Mouse (Mus musculus) forebrain, embryonic 16.5 days (tissue): ENCODE measurements at regions not wholly inside any gene's neighbourhood (a gene's known extent, or its start where the extent isn't known, plus 50 kb on each side); places are given as distances from the start of the nearest gene placed in this dataset.
"Not testable (repeated sequence)": the region's sequence is repeated elsewhere in the genome, so short reads cannot be mapped to it uniquely, and the experiment has no call there.

Experiments
- ATAC-seq: fragments of 200-750 bp; cut with Nextera tagmentation; 2 replicates; pipeline ENCODE4 v1.8.0; 2017; ENCODE audit warnings: mild to moderate bottlenecking, moderate library complexity
- H3K27ac ChIP-seq: fragments of 300-500 bp; sonication (generic); 2 replicates; pipeline ENCODE4 v1.5.1; 2014; ENCODE audit warnings: low read length, control low read depth
- H3K27me3 ChIP-seq: fragments of 300-500 bp; sonication (generic); replicated peaks from 2 replicates; pipeline ENCODE4 v1.6.1; 2014; ENCODE audit warnings: low read length; ENCODE audit not compliant: control insufficient read depth, insufficient read depth
- H3K36me3 ChIP-seq: fragments of 300-500 bp; sonication (generic); 2 replicates; pipeline ENCODE4 v1.6.1; 2014; ENCODE audit not compliant: control insufficient read depth, insufficient read depth
- H3K4me1 ChIP-seq: fragments of 300-500 bp; sonication (generic); replicated peaks from 2 replicates; pipeline ENCODE4 v1.6.1; 2014; ENCODE audit warnings: low read length; ENCODE audit not compliant: control insufficient read depth, insufficient read depth
- H3K4me2 ChIP-seq: fragments of 300-500 bp; sonication (generic); 2 replicates; pipeline ENCODE4 v1.6.1; 2014; ENCODE audit warnings: mild to moderate bottlenecking, low read length, control low read depth
- H3K4me3 ChIP-seq: fragments of 300-500 bp; sonication (generic); replicated peaks from 2 replicates; pipeline ENCODE4 v1.5.1; 2014; ENCODE audit warnings: mild to moderate bottlenecking, low read length, control low read depth
- H3K9ac ChIP-seq: fragments of 300-500 bp; sonication (generic); replicated peaks from 2 replicates; pipeline ENCODE4 v1.6.1; 2014; ENCODE audit warnings: low read depth, low read length, control low read depth
- H3K9me3 ChIP-seq: fragments of 300-500 bp; sonication (generic); 2 replicates; pipeline ENCODE4 v1.6.1; 2016; ENCODE audit warnings: low read length; ENCODE audit not compliant: control insufficient read depth
- WGBS: fragments of 180-500 bp; shearing (Covaris S2); extraction: QIAGEN DNeasy Blood & Tissue Kit; methylation state at CpG from one replicate; pipeline ENCODE4 v1.1.7; 2014; 5-methylcytosine and 5-hydroxymethylcytosine counted together

GRCm38 (mm10) chr16:76472386-76472785 lies 98.8 kb upstream of the Nrip1 start:
- no peak overlapping the region for H3K4me3 ChIP-seq
- no peaks in the 10 kb centered on the region for H3K36me3 ChIP-seq
- ATAC-seq = no peak
- no peaks in the 10 kb centered on the region for H3K4me1 ChIP-seq
- H3K27ac ChIP-seq = no peak overlapping the region
- H3K9me3 ChIP-seq = no peaks in the 10 kb centered on the region
- H3K27me3 ChIP-seq = no peaks in the 10 kb centered on the region
- 81% methylated on average over 3 of the region's 3 CpGs for WGBS
- no peak overlapping the region for H3K9ac ChIP-seq
- no peak overlapping the region for H3K4me2 ChIP-seq

GRCm38 (mm10) chr16:76471081-76471480 lies 97.5 kb upstream of the Nrip1 start:
- Histone ChIP-seq H3K27me3 (no peaks in the 10 kb centered on the region), H3K4me1 (no peaks in the 10 kb centered on the region), H3K36me3 (no peaks in the 10 kb centered on the region), H3K27ac (no peak overlapping the region), H3K9ac (no peak overlapping the region), H3K4me2 (no peak overlapping the region), H3K4me3 (no peak overlapping the region), H3K9me3 (no peaks in the 10 kb centered on the region)
- WGBS = 86% methylated on average over 3 of the region's 3 CpGs
- no peak for ATAC-seq

DNA sequence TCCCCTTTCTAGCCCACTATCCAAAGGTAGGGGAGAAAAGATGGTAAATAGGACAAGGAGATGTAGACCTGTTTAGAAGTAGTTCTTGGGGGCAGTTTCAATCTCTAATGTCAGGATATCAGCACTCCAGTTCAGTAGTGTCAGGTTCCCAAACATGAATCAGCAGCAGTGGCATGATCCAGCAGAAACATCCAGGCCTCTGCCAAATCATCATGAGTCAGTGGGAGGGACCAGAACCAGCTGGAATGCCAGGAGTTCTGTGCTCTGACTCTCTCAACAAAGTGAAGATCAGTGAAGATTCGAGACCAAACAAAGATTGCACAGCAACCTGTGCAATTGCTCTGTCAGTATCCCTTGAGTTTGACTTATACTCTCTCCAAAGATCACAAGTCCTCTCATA lies 85.9 kb upstream of the Nrip1 start:
- H3K4me3 ChIP-seq = no peak overlapping the region
- H3K27ac ChIP-seq = no peak overlapping the region
- no peaks in the 10 kb centered on the region for H3K36me3 ChIP-seq
- 85% methylated on average over 1 of the region's 1 CpGs for WGBS
- H3K4me1 ChIP-seq = no peaks in the 10 kb centered on the region
- no peaks in the 10 kb centered on the region for H3K27me3 ChIP-seq
- H3K9ac ChIP-seq = no peak overlapping the region
- ATAC-seq = no peak
- no peaks in the 10 kb centered on the region for H3K9me3 ChIP-seq
- no peak overlapping the region for H3K4me2 ChIP-seq

GRCm38 (mm10) chr16:76456300-76456599 lies 82.6 kb upstream of the Nrip1 start:
- H3K36me3 ChIP-seq, H3K4me1 ChIP-seq, H3K9ac ChIP-seq, H3K9me3 ChIP-seq, H3K27ac ChIP-seq, H3K4me3 ChIP-seq, H3K27me3 ChIP-seq, H3K4me2 ChIP-seq, ATAC-seq: not testable (repeated sequence)
- 85% methylated on average over 2 of the region's 2 CpGs for WGBS

- H3K36me3 ChIP-seq = no peaks in the 10 kb centered on the region
- no peak for ATAC-seq
- 88% methylated on average over 9 of the region's 9 CpGs for WGBS
- no peaks in the 10 kb centered on the region for H3K27me3 ChIP-seq
- H3K9me3 ChIP-seq = 0 out of 2 replicates have a peak, but pooled peaks cover 2% of the 10 kb centered on the region
- no peak overlapping the region for H3K4me3 ChIP-seq
- H3K27ac ChIP-seq = no peak overlapping the region
- no peak overlapping the region for H3K9ac ChIP-seq
- no peak overlapping the region for H3K4me2 ChIP-seq
- no peaks in the 10 kb centered on the region for H3K4me1 ChIP-seq
Measured at GRCm38 (mm10) chr16:76455499-76456299, 82.1 kb upstream of the Nrip1 start.

DNA sequence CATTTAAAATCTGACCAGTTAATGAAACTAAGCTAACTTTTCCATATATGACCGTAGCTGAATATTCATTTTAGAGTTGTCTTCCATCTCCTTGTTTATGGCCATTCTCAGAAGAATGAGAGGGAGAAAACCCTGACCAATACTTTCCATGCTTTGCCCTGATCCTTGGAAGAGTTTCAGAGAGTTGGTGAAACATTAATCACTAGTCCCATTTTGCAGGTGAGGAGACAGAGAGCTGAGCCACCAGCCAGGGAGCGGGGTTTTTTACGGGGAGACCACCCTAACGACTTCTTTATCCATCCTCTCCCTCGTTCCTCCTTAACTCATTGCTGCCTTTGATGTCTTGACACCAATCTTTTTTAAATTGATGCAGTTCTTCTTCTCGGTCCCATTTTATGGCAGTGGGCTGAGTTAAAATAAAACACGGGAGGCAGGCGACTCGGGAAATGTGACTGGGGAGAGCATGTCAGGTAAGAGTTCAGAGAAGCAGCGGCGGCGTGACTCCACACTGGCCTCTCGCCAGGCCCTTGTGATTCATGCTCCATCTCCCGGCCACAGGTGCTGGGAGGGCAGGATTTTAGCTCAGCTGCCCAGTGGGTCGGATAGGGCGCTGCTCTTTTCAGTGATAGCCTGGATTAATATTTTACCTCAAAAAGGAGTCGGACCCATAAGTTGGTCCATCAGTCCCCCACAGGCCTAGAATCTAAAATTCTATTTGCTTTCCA lies 81.3 kb upstream of the Nrip1 start:
- Histone ChIP-seq H3K4me3 (no peak overlapping the region), H3K9ac (no peak overlapping the region), H3K4me2 (no peak overlapping the region), H3K9me3 (0 out of 2 replicates have a peak, but pooled peaks cover 2% of the 10 kb centered on the region), H3K4me1 (no peaks in the 10 kb centered on the region), H3K27ac (no peak overlapping the region), H3K36me3 (no peaks in the 10 kb centered on the region), H3K27me3 (no peaks in the 10 kb centered on the region)
- no peak for ATAC-seq
- WGBS = 76% methylated on average over 17 of the region's 17 CpGs

GRCm38 (mm10) chr16:76453457-76454200 lies 80.0 kb upstream of the Nrip1 start:
- WGBS = 24% methylated on average over 11 of the region's 11 CpGs
- H3K9ac ChIP-seq = no peak overlapping the region
- H3K27me3 ChIP-seq = no peaks in the 10 kb centered on the region
- H3K9me3 ChIP-seq = 0 out of 2 replicates have a peak, but pooled peaks cover 2% of the 10 kb centered on the region
- no peak overlapping the region for H3K4me2 ChIP-seq
- no peaks in the 10 kb centered on the region for H3K36me3 ChIP-seq
- H3K4me1 ChIP-seq = no peaks in the 10 kb centered on the region
- no peak overlapping the region for H3K27ac ChIP-seq
- H3K4me3 ChIP-seq = no peak overlapping the region
- ATAC-seq = no peak

- ATAC-seq = no peak
Measured at GRCm38 (mm10) chr16:76448773-76449172, 75.1 kb upstream of the Nrip1 start.

GRCm38 (mm10) chr16:76447033-76447432 lies 73.4 kb upstream of the Nrip1 start:
- ATAC-seq = no peak
- Histone ChIP-seq H3K9ac (no peak overlapping the region), H3K9me3 (0 out of 2 replicates have a peak, but pooled peaks cover 2% of the 10 kb centered on the region), H3K27me3 (no peaks in the 10 kb centered on the region), H3K4me3 (no peak overlapping the region), H3K27ac (no peak overlapping the region), H3K36me3 (no peaks in the 10 kb centered on the region), H3K4me2 (no peak overlapping the region), H3K4me1 (no peaks in the 10 kb centered on the region)
- WGBS = 63% methylated on average over 3 of the region's 3 CpGs

More at GRCm38 (mm10) chr16:76448773-76449172, 75.1 kb upstream of the Nrip1 start:
- Histone ChIP-seq H3K27me3 (no peaks in the 10 kb centered on the region), H3K4me2 (no peak overlapping the region), H3K36me3 (no peaks in the 10 kb centered on the region), H3K9me3 (0 out of 2 replicates have a peak, but pooled peaks cover 2% of the 10 kb centered on the region), H3K27ac (no peak overlapping the region), H3K4me3 (no peak overlapping the region), H3K9ac (no peak overlapping the region), H3K4me1 (no peaks in the 10 kb centered on the region)
- 89% methylated on average over 3 of the region's 3 CpGs for WGBS
